Mouse (Mus musculus): ENCODE results near the gene Selenoo. TPM values are rescaled to one million over a fixed set of nuclear protein-coding genes. Genes with fewer than 3 reads are reported as not detected.
A peak's percentile ranks its signal among the peaks of the same experiment; 100 is the strongest.

The Selenoo gene
- total RNA-seq, 2 experiments from 2014 or later, result 12.2 to 12.7 TPM

DNA sequence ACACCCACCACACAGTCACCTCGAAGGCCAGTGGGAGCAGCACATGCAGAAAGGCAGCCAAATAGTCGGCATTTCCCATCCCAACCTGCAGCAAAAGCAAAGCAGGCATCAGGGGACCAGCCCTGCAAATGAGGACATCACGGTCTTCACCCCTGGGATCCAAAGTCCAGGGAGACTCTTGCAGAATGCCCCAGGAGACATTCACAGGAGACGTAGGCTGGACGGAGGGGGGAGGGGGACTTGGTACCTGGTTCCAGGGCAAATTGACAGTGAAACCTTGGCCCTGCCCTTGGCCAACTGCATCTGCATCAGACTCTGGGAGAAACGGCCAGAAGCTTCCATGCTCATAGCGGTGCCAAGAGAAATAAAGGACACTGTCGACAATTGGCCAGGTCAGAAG is 37.7 kb downstream of the Selenoo start:
- DNase-seq, result no peak

DNA sequence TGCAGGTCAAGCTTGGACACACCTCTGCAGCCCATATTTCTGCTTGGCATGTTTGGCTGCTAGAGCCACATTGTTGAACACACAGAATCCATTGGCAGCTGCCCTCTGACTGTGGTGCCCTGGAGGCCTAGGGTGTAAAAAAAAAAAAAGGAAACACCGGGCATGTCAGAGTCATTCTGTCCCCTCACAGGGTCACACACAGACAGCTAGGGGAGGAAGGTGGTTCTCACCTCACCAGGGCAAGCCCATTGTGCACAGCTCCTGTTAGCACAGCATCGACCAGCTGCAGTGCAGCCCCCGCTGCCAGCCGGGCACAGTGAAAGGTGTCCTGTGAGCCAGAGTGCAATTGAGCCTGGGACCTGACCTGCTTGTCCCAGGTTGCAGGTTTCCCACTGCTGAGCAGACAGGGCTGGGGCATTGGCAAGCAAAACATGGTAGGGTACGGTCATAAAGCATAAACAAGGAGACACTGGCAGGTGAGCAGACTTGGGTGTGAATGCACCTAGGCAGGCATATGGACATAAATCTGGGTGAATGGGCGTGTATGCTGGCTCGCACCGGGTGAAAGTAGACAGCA is 38.6 kb downstream of the Selenoo start:
- no peak for DNase-seq

DNA sequence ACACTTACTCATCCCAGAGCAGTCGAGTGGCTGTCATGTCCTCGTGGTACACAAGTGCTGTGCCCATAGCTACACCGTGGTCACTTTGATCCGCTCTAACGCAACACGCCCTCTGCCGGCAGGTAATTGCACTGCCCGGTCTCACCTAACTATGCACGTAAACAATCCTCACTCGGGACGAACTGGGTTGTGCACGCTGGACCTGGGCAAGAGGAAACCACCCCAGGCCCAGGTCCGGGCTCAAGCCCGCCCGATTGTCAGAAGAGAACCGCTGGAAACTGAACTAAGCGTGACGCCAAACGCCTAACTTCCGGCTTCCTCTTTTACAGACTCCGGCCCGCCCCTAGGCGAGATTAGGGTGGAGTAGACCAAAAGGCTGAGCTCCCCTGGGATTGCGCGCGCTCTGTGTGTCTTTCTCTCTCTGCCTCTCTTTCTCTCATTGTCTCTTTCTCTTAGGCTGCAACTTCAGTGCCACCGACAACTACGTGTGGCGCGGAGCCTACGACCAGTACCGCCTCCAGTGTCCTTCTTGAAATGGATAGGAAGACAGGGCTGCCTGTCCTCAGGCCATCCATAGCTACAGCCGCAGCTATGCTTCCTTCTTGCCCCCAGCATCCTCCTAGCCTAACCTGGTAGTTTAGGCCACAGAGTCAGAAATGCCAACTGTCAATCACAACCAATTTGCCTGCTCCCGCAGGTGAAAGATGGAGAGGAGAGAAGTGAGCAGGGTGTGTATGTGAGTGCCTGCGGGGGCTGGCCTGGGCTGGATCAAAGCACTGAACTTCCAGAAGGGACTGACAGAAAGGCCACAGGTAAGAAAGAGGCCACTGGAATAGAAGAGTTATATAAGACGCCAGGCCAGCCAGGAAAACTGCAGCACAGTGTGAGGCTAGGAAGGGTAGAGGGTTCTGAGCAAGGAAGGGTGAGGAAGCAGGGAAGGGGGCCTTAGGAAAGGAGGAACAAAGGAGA is 39.8 kb downstream of the Selenoo start, which contains the start of gene Hdac10:
TSS of gene Hdac10 (minus strand) at position 319 of the 969 bp plus-strand sequence.
- DNase-seq, result peak; percentile 82

DNA sequence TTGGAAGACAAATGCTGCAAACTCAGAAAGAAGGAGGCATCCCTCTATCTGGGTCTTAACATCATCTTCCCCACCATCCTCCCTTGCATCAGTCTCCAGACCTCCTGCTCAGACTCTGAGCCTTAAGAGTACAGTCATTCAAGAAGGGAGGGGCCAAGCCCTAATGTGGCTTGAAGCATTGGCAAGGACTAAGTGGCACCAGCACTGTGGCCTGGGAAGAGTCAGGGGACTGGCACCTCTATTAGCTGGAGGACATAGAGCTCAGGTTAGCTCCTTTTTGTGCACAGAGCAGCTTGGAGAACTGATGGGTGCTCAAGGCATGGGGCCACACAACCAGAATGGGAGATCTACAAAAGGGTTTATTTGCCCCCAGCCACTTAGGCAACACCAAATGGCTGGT is 41.4 kb downstream of the Selenoo start:
- no peak for DNase-seq

DNA sequence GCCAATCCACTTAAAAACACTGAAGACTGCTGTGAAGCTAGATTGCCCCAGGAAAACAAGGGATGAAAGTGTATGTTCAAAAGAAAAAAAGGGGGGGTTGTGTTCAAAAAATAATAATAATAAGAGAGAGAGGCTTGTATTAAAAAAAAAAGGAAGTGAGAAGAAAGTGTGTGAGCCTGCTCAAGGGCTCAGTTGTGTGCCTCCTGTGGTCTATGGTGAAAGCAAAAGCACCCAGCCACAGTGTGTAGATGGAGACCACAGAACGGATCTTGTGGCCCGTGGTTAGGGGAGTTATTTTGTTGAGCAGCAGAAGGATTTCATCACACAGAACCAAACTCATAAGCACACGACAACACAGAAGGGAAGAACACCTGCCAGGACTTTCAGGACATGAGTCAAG is 42.4 kb downstream of the Selenoo start:
- DNase-seq, result no peak

DNA sequence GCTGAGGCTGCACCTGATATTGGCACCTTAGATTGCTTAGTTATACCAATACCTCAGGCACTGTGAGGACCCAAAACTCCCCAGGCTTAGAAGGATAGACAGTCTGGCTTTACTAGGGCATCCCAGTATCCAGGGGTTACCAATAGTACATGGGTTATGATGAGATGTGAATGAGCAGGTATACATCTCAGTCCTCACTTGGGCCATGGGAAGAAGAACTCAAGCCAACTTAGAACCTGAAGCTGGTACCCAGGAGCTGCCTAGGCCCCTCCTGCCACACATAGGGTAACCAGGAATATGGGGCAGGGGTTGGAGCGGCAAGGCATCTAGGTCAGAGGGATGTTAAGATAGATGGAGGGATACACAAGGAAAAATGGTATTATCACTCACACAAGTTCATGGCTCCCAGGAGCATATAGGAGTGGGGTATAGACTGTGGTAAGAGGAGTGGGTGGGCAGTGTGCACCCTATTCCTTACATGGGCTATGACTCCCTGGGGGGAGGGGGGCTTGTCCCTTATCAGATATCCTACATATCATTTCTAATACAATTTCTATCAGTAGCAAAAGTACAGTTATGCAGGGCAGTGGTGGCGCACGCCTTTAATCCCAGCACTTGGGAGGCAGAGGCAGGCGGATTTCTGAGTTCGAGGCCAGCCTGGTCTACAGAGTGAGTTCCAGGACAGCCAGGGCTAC is 47.7 kb downstream of the Selenoo start:
- no peak for DNase-seq

DNA sequence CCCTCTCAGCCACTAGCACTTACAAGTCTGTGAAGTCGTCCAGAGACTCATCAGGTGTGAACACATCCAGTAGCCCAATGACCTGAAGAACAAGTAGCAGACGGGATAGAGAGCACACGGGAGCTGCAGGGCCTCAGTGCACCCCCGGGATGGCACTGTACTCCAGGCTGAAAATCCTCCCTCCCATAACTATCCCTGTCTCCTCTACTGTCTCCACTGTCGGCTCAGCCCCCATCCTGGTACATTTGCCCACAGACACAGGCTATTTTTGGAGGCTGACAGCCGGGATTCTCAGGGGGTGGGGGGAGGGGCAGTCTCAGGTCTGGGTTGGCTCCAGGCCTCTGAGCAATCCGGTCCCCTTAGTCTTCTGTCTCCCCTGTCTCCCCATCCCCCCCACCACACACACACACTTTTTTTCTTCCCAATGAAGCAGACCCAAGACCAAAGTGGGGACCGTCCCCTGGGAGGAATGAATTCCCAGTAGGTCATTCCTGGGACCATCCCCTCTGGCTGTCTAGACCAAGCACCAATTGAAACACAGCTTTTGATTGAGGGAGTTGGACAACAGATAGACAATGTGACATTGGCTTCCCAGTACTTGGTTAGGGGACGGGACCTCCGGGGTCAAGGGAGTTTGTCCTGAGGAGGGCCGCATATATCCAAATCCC is 48.6 kb downstream of the Selenoo start:
- DNase-seq, result no peak

DNA sequence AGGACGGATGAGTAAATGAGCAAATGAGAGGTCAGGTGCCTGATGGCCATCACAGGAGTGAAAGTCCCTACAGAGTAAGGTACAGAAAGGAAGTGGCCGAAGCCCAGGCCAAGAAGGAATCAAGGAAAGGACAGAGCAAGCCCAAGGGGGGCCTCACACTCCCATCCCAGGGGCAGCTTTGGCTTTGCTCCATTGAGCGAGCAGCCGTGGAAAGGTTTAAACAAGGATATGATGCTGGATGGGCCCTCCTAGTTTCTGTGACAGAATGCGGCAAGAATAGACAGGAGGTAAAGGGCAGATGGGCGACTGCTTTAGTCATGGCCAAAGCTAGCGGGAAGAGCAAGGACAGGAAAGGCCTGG is 49.1 kb downstream of the Selenoo start:
- DNase-seq, result no peak

DNA sequence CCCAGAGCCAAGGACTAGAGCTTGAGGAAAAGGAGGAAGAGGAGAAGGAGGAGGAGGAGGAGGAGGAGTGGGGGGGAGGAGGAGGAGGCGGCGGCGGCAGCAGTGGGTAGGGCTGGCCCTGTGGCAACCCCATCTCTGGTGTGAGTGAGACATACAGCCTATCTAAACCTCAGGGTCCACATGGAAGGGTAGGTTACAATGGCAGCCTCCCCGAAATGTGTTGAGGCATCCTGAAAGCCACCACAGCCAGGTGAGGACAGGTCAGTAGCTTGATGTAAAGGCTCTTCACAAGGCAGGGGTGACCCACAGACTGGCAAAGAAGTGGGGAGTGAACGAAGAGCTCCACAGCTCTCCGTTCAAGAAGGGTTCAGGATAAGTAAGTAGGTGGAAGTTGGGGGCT is 49.6 kb downstream of the Selenoo start:
- DNase-seq, result no peak

DNA sequence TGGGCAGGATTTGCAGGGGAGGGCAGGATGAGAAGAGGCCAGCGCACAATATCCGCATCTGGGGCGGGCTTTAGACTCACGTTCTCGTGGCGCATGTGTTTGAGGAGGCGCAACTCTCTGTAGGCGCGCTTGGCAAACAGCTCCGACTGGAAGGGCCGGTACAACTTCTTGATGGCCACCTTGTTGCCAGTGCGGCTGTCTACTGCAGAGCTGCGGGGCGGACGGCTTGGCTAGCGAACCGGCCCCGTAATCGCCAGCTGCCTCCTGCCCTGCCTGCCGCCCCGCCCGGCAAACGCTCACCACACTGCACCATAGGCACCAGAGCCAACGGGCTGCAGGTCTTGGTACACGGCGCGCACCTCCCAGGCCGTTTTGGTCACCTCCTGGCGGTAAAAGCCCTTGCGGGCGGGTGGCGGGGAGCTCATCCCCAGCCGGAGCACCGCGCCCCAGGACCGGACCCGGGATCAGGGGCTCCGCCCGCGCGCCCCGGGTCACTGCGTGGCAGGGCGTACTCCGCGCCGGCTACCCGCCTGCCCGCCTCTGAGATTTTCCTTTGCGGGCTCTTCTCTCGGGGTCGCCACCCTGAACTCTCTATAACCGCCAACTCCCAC is 51.3 kb downstream of the Selenoo start:
- DNase-seq, result peak; percentile 69

DNA sequence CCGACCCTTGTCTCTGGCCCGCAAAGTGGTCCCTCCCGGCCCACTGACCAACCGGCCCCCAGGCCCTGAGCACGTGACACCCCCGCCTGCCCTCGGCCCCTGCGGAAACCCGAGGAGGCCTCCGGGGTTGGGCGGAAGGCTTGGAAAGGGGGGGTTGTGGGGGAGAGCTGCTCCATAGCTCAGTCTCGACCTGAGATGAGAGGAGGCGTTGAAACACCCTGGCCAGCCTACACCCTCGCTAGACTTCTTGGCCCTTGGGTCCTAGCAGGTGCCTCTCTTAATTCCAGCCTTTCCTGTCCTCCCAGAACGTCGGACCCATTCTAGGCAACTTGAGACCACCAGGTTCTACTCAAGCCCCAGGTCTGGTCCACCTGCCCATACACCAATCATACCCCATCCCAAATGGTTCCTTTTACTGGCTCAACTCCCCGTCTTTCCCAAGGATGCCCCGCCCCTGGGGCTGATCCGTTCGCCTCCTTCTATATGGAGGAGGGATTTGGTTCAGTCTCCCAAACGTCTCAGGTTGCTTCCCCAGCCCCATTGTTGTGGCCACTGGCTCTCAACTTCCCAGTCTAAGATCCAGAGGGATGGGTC is 51.9 kb downstream of the Selenoo start, which contains the start of gene Mapk12:
TSS of gene Mapk12 (minus strand) at position 45 of the 594 bp plus-strand sequence.
- DNase-seq, result peak; percentile 87

DNA sequence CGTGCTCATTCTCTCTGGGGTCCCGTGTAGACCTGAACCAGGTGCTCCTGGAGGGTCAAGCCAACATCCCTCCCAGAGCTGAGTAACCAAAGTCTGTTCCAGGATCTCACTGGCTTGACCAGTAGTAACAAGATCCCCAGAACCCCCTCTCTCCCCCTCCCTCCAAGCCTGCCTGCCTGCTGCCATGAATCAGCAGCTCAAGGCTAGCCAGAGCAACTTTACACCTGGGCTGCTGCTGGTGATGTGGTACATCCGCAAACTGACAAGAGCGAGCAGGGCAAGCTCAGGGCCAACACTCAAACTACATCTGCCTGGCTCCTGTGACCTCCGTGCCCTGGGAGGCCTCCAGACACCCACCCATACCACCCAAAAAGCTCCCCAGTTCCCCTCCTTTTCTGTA is 52.6 kb downstream of the Selenoo start:
- DNase-seq, result peak; percentile 65

DNA sequence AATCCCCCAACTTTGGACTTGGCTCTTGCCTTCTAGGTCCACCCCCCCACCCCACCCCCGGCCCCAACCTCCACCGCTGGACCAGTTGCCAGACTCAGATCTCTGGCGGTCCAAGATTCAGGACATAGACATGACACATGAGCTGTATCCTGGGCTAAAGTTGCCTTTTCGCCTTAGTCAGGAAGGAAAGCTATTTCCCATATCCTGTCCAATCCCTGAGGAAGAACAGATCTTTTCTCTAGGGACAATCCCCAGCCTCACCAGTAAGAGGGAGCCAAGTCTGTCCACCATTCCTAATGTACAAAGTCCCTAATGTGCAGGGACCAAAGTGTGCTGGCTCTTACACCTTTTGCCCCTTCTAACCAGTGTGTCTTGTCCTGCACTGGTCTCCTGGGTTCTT is 53.0 kb downstream of the Selenoo start:
- DNase-seq, result no peak

DNA sequence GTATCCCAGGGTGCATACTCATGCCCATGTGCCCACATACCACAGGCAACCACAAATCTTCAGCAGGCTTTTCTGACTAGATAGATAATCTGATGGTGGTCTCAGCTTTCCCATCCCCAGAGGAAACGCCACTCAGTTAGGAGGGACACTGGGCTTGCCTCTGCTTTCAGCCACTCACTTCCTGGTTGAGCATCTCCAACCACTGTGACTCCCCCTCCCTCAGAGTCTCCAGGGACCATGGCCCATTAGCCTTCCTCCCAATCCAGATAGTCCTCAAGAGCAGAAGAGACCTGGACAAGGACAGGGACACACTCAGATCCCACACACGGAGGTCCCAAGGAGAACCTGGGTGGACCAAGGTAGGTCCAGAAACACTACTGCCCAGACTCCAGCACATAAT is 54.2 kb downstream of the Selenoo start:
- no peak for DNase-seq

DNA sequence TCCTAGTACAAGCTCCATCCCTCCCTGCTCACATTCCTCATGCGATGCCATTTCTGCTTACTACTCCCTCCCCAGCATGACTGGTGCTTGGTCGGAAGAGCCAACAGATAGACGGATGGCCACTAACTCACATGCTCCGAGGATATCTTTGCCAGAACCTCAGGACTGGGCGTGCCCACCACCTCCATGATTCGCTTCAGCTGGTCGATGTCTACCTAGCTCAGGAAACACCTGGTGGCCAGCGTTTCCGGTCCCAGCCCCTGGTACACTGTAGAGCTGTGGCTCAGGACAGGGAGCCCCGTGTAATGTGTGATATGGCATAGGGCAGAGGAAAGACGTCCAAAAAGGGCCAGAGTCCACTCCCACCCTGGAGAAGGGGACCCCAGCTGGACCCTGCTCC is 56.1 kb downstream of the Selenoo start:
- no peak for DNase-seq

DNA sequence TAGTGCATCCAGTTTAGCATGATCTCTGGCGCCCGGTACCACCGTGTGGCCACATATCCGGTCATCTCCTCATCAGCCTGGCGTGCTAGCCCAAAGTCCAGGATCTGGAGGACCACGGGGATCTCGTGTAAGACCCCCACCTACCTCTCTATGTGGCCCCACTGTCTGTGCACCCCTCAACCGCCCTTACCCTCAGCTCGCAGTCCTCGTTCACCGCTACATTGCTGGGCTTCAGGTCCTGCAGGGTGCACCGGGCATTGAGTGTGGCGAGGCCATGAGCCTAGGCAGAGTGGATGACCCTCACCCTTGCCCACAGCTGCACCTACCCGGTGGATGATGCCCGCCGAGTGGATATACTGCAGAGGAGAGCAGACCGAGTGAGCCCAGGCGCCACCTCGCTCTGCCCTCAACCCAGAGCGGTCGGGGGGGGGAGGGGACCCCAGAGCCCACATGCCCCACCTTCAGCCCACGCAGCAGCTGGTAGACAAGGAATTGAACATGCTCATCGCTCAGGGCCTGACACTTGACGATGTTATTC is 57.0 kb downstream of the Selenoo start:
- DNase-seq, result no peak

DNA sequence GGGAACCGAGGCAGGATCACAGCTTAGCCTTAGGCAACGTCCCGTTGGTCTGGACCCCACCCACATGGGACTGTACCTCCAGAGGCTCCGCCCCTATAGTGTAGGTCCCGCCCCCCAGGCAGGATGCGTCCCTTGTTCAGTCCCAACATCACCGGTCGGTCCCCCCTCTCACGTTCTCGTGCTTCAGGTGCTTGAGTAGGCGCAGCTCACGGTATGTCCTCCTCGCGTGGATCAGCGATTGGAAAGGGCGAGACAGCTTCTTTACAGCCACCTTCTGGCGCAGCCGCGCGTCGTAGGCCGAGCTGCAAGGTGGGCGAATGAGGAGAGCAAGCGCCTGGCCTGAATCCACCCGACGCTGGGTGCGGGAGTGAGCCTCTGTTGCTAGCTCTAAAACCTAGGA is 57.7 kb downstream of the Selenoo start:
- no peak for DNase-seq

DNA sequence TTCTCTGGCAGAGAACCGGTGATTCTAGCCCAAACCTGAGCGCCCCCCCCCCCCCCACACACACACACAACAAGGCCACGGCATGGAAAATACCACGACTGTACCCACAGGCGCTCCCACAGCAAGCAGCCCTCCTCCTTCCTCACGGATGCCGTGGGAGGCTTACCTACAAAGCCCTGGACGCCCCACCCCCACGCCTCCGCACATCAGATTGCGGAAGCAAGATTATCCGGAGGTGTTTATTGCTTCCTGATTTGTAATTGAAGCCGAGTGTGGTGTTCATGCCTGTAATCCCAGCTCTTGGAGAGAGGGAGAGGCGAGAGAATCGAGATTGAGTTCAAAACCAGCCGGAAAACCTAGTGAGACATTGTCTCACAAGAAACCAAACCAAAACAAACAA is 58.1 kb downstream of the Selenoo start:
- DNase-seq, result no peak

DNA sequence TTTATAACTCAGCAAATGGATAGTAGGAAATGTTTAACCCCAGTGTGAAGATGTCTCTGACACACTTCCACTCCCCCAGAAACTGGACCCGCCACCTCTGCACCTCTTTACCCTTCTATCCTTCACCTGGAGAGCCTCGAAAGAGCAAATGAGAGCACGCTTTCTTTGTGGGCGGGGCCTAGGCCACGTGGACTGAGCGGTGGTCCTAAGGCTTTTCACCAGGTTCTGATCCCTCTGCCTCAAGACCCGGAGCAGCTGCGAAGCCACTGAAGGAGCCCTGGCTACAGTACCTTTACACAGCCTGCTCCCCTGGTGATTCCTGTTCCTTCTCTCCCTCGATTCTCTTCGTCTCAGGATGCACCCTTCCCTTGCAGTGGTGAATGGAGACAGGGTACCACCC is 58.6 kb downstream of the Selenoo start:
- DNase-seq, result no peak

DNA sequence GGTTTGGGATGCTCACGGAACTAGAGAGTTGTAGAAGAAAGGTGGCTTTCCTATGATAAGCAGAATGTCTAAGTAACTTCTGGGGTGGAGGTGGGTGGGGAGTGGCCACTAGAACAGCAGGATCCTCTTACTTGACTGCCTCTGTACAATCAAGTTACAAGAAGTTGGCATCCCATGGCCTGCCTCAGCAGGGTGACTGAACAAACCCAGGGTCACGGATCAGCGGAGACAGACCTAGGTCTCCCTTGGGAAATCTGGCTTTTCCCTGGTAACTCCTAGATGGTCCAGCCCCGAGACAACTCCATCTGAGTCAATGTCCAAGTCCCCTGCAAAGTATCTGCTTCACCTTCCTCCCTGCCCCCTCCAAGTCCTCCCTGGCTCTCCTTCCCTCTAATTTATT is 59.0 kb downstream of the Selenoo start:
- no peak for DNase-seq
